Mouse (Mus musculus) kidney, adult 2 months (tissue): Measurements from ENCODE around the gene Cog6. TPM values are rescaled to one million over a fixed set of nuclear protein-coding genes. Genes with fewer than 3 reads are reported as not detected.
A peak's percentile ranks its signal among the peaks of the same experiment; 100 is the strongest.

Experiments used
- DNase-seq: peaks from one replicate; pipeline ENCODE4 v3.0.0; 2021
- H3K27ac ChIP-seq: fragments of 200-500 bp; 2 replicates; pipeline ENCODE4 v1.5.1; 2012; ENCODE audit warnings: low read depth, low read length, control low read depth, inconsistent platforms; ENCODE audit not compliant: insufficient read depth
- H3K27me3 ChIP-seq: fragments of 200-500 bp; replicated peaks from 2 replicates; pipeline ENCODE4 v1.6.1; 2012; ENCODE audit warnings: mild to moderate bottlenecking, moderate library complexity, low read length, inconsistent platforms; ENCODE audit not compliant: control insufficient read depth, insufficient read depth
- H3K36me3 ChIP-seq: fragments of 200-500 bp; 2 replicates; pipeline ENCODE4 v1.6.1; 2012; ENCODE audit warnings: mild to moderate bottlenecking, moderate library complexity, low read length, inconsistent platforms; ENCODE audit not compliant: control insufficient read depth, insufficient read depth
- H3K4me1 ChIP-seq: fragments of 200-500 bp; 2 replicates; pipeline ENCODE4 v1.6.1; 2011; ENCODE audit warnings: low read length; ENCODE audit not compliant: control insufficient read depth, insufficient read depth
- H3K4me3 ChIP-seq: fragments of 200-500 bp; 2 replicates; pipeline ENCODE4 v1.5.1; 2011; ENCODE audit warnings: mild to moderate bottlenecking, low read depth, low read length, control low read depth; ENCODE audit not compliant: insufficient read depth
- CTCF ChIP-seq: fragments of 200-500 bp; conservative IDR thresholded peaks from 2 replicates; pipeline ENCODE4 v1.5.1; 2011; ENCODE audit warnings: low read depth, mild to moderate bottlenecking, control low read depth, low read length, moderate library complexity, mixed read lengths; ENCODE audit not compliant: insufficient read depth, insufficient read length
- POLR2A ChIP-seq: fragments of 200-500 bp; IDR thresholded peaks from one replicate; pipeline ENCODE4 v1.6.1; 2011; ENCODE audit warnings: low read depth, low read length, control low read depth
- WGBS: fragments of 180-500 bp; shearing (Covaris S2); methylation state at CpG from one replicate; pipeline ENCODE4 v1.1.7; 2018; 5-methylcytosine and 5-hydroxymethylcytosine counted together
- polyA plus RNA-seq: library from polyadenylated mRNA; depleted of rRNA; stranded (reverse); fragments of >200 nt; gene quantifications from 2 replicates; pipeline ENCODE4 v1.2.3, GENCODE M21; 2012

Gene Cog6
- polyA plus RNA-seq, 1 experiment: 21.5 TPM

- TF ChIP-seq CTCF (no peak), POLR2A (no peak)
- 38% methylated on average over 8 of the region's 8 CpGs for WGBS
- H3K4me3 ChIP-seq: no peak overlapping the region
- no peak overlapping the region for H3K27ac ChIP-seq
- no peak for DNase-seq
- H3K4me1 ChIP-seq: peaks cover 3% of the 10 kb centered on the region; the same call in 1 of the 2 replicates
- no peaks in the 10 kb centered on the region; the same call in 1 of the 2 replicates for H3K27me3 ChIP-seq
- H3K36me3 ChIP-seq: no peaks in the 10 kb centered on the region
Measured at GRCm38 (mm10) chr3:53052385-53052784, 35.3 kb upstream of the Cog6 start.

DNA sequence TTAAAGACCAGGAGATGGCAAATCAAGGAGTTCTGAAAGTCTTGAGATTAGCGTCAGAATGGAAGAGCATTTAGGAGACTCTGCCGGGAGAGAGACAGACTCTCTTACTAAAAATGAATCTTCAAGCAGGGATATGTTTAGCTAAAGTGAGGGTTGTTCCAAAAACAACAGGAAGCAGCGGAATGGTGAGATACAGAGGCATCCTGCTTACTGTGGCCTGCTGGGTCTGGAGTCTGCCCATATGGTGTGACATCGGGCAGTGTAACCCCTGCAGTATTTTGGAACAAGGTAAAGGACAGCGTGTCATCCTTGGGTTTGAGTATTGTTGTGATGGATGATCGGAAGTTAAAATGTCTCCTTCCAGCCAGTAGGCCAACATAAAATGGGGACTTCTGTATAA is 29.3 kb upstream of the Cog6 start:
- Histone ChIP-seq H3K4me3 (no peak overlapping the region), H3K27ac (no peak overlapping the region), H3K4me1 (no peaks in the 10 kb centered on the region)

GRCm38 (mm10) chr3:53045697-53046096 is 28.7 kb upstream of the Cog6 start:
- Histone ChIP-seq H3K36me3 (no peaks in the 10 kb centered on the region), H3K27ac (no peak overlapping the region), H3K4me1 (no peaks in the 10 kb centered on the region), H3K27me3 (no peaks in the 10 kb centered on the region; the same call in 1 of the 2 replicates), H3K4me3 (no peak overlapping the region)
- no peak for DNase-seq
- WGBS: 84% methylated on average over 4 of the region's 4 CpGs
- no peak for TF ChIP-seq CTCF
- TF ChIP-seq POLR2A: no peak

More for the DNA sequence above, 29.3 kb upstream of the Cog6 start:
- WGBS: 66% methylated on average over 6 of the region's 6 CpGs
- DNase-seq: peak; percentile 28
- no peak for TF ChIP-seq CTCF
- TF ChIP-seq POLR2A: no peak
- Histone ChIP-seq H3K36me3 (no peaks in the 10 kb centered on the region), H3K27me3 (no peaks in the 10 kb centered on the region; the same call in 1 of the 2 replicates)

GRCm38 (mm10) chr3:53044682-53045299 is 27.8 kb upstream of the Cog6 start:
- H3K36me3 ChIP-seq: no peaks in the 10 kb centered on the region
- TF ChIP-seq POLR2A (no peak), CTCF (no peak)
- no peaks in the 10 kb centered on the region; the same call in 1 of the 2 replicates for H3K27me3 ChIP-seq
- H3K4me1 ChIP-seq: no peaks in the 10 kb centered on the region
- no peak overlapping the region for H3K4me3 ChIP-seq
- no peak overlapping the region for H3K27ac ChIP-seq
- WGBS: 60% methylated on average over 11 of the region's 11 CpGs
- DNase-seq: no peak

GRCm38 (mm10) chr3:53044238-53044637 is 27.2 kb upstream of the Cog6 start:
- Histone ChIP-seq H3K36me3 (no peaks in the 10 kb centered on the region), H3K27ac (no peak overlapping the region), H3K4me1 (no peaks in the 10 kb centered on the region), H3K27me3 (no peaks in the 10 kb centered on the region; the same call in 1 of the 2 replicates), H3K4me3 (0 out of 2 replicates have a peak overlapping the region, but pooled peaks have one; percentile 21)
- no peak for DNase-seq
- no peak for TF ChIP-seq POLR2A
- no peak for TF ChIP-seq CTCF
- WGBS: 67% methylated on average over 7 of the region's 7 CpGs

DNA sequence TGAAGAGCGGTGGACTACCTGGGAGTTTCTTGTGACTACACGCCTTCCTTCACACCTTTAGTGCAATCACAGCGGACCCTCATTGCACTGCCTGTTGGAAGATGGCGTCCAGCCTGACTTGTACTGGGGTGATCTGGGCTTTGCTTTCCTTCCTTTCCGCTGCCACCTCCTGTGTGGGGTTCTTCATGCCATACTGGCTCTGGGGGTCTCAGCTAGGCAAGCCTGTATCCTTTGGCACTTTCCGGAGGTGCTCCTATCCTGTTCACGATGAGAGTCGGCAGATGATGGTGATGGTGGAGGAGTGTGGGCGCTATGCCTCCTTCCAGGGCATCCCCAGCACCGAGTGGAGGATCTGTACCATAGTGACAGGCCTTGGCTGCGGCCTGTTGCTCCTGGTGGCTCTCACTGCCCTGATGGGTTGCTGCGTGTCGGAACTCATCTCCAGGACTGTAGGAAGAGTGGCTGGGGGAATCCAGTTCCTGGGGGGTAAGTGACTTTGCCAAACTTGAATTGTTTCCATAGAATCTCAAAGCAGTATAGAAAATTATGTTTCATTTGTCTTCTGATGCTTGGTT is 26.3 kb upstream of the Cog6 start:
- H3K27ac ChIP-seq: no peak overlapping the region
- TF ChIP-seq POLR2A: no peak
- TF ChIP-seq CTCF: no peak

DNA sequence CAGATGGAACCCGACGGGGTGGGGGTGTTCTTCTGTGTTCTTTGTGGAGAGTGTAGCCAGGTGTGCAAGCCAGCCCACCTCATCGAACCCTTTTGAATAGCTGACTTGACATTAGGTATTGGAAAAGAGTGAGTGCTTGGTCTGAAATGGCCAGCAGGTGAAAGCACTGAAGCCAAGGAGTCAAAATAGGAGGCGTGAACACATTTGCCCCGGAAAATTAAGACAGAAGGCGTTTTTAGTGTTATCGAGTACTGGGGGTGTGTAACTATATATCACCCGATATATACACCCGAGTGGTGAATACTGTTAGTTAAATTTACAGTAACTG is 25.2 kb upstream of the Cog6 start:
- H3K27ac ChIP-seq: no peak overlapping the region
- 20% methylated on average over 9 of the region's 9 CpGs for WGBS
- H3K36me3 ChIP-seq: no peaks in the 10 kb centered on the region
- TF ChIP-seq POLR2A (no peak), CTCF (no peak)
- DNase-seq: no peak
- no peaks in the 10 kb centered on the region for H3K27me3 ChIP-seq
- peak overlapping the region; percentile 54 for H3K4me3 ChIP-seq
- H3K4me1 ChIP-seq: no peaks in the 10 kb centered on the region

More for the DNA sequence above, 26.3 kb upstream of the Cog6 start:
- WGBS: 89% methylated on average over 13 of the region's 13 CpGs
- H3K27me3 ChIP-seq: no peaks in the 10 kb centered on the region; the same call in 1 of the 2 replicates
- H3K36me3 ChIP-seq: no peaks in the 10 kb centered on the region
- DNase-seq: no peak
- H3K4me1 ChIP-seq: no peaks in the 10 kb centered on the region
- no peak overlapping the region for H3K4me3 ChIP-seq
